Mouse (Mus musculus) embryonic facial prominence, embryonic 15.5 days (tissue): Measurements from ENCODE around the gene Gm49510. TPM values are rescaled to one million over a fixed set of nuclear protein-coding genes. Genes with fewer than 3 reads are reported as not detected.

Experiments
- ATAC-seq: fragments of 200-750 bp; cut with Nextera tagmentation; 2 replicates; pipeline ENCODE4 v1.8.0; 2017; ENCODE audit warnings: low read depth, moderate TSS enrichment; ENCODE audit not compliant: insufficient number of reproducible peaks, low FRiP score, low TSS enrichment
- H3K27ac ChIP-seq: fragments of 300-500 bp; sonication (generic); replicated peaks from 2 replicates; pipeline ENCODE4 v1.5.1; 2015; ENCODE audit warnings: mild to moderate bottlenecking, inconsistent platforms
- H3K27me3 ChIP-seq: fragments of 300-500 bp; sonication (generic); 2 replicates; pipeline ENCODE4 v1.6.1; 2015; ENCODE audit warnings: inconsistent platforms
- H3K36me3 ChIP-seq: fragments of 300-500 bp; sonication (generic); 2 replicates; pipeline ENCODE4 v1.6.1; 2015; ENCODE audit warnings: mild to moderate bottlenecking, inconsistent platforms
- H3K4me1 ChIP-seq: fragments of 300-500 bp; sonication (generic); 2 replicates; pipeline ENCODE4 v1.6.1; 2015; ENCODE audit warnings: inconsistent platforms
- H3K4me2 ChIP-seq: fragments of 300-500 bp; sonication (generic); replicated peaks from 2 replicates; pipeline ENCODE4 v1.6.1; 2015; ENCODE audit warnings: mild to moderate bottlenecking, inconsistent platforms
- H3K4me3 ChIP-seq: fragments of 300-500 bp; sonication (generic); replicated peaks from 2 replicates; pipeline ENCODE4 v1.5.1; 2015; ENCODE audit warnings: mild to moderate bottlenecking, inconsistent platforms
- H3K9ac ChIP-seq: fragments of 300-500 bp; sonication (generic); 2 replicates; pipeline ENCODE4 v1.6.1; 2015; ENCODE audit warnings: inconsistent platforms
- H3K9me3 ChIP-seq: fragments of 300-500 bp; sonication (generic); replicated peaks from 2 replicates; pipeline ENCODE4 v1.6.1; 2016; ENCODE audit warnings: inconsistent platforms
- WGBS: fragments of 180-500 bp; shearing (Covaris S2); methylation state at CpG from one replicate; pipeline ENCODE4 v1.1.7; 2015; 5-methylcytosine and 5-hydroxymethylcytosine counted together
- polyA plus RNA-seq: library from polyadenylated mRNA; unstranded; fragments of >200 nt; fragmentation: Nextera tagmentation; extraction: Ambion mirVana; gene quantifications from 2 replicates; pipeline ENCODE4 v1.2.1, GENCODE M21; 2015

Gm49510 gene
- polyA plus RNA-seq, 1 experiment from 2014 or later: 0.85 TPM

GRCm38 (mm10) chr15:78916052-78916826 is 16.8 kb downstream of the Gm49510 start:
- ATAC-seq: no peak
- Histone ChIP-seq H3K9me3 (no peaks in the 10 kb centered on the region), H3K36me3 (peaks cover 20% of the 10 kb centered on the region), H3K27ac (peak overlapping the region; percentile 74), H3K4me3 (peak overlapping the region; percentile 76), H3K4me1 (peaks cover 33% of the 10 kb centered on the region), H3K27me3 (no peaks in the 10 kb centered on the region), H3K4me2 (peak overlapping the region; percentile 95), H3K9ac (0 out of 2 replicates have a peak overlapping the region, but pooled peaks have one; percentile 9)
- 45% methylated on average over 12 of the region's 12 CpGs for WGBS

- Histone ChIP-seq H3K4me1 (peaks cover 34% of the 10 kb centered on the region), H3K27ac (no peak overlapping the region), H3K4me2 (no peak overlapping the region), H3K36me3 (peaks cover 12% of the 10 kb centered on the region), H3K9ac (no peak overlapping the region), H3K27me3 (no peaks in the 10 kb centered on the region), H3K4me3 (no peak overlapping the region), H3K9me3 (no peaks in the 10 kb centered on the region)
- WGBS: 86% methylated on average over 23 of the region's 23 CpGs
- no peak for ATAC-seq
These were observed 18.7 kb downstream of the Gm49510 start for GRCm38 (mm10) chr15:78918126-78918525.

GRCm38 (mm10) chr15:78919914-78920313 is 20.4 kb downstream of the Gm49510 start:
- peaks cover 37% of the 10 kb centered on the region for H3K4me1 ChIP-seq
- WGBS: 73% methylated on average over 12 of the region's 12 CpGs
- no peaks in the 10 kb centered on the region for H3K27me3 ChIP-seq
- no peak overlapping the region for H3K4me2 ChIP-seq
- H3K9me3 ChIP-seq: no peaks in the 10 kb centered on the region
- H3K36me3 ChIP-seq: peaks cover 12% of the 10 kb centered on the region
- no peak overlapping the region for H3K27ac ChIP-seq
- H3K9ac ChIP-seq: no peak overlapping the region
- no peak for ATAC-seq
- no peak overlapping the region for H3K4me3 ChIP-seq

GRCm38 (mm10) chr15:78922700-78923099 is 23.2 kb downstream of the Gm49510 start:
- WGBS: 86% methylated on average over 7 of the region's 7 CpGs

GRCm38 (mm10) chr15:78923585-78923984 is 24.1 kb downstream of the Gm49510 start:
- 37% methylated on average over 6 of the region's 6 CpGs for WGBS

More at GRCm38 (mm10) chr15:78922700-78923099, 23.2 kb downstream of the Gm49510 start:
- Histone ChIP-seq H3K4me1 (peaks cover 41% of the 10 kb centered on the region), H3K27ac (no peak overlapping the region), H3K27me3 (no peaks in the 10 kb centered on the region), H3K4me2 (no peak overlapping the region), H3K9ac (no peak overlapping the region), H3K36me3 (peaks cover 12% of the 10 kb centered on the region), H3K4me3 (no peak overlapping the region), H3K9me3 (no peaks in the 10 kb centered on the region)
- no peak for ATAC-seq

GRCm38 (mm10) chr15:78925129-78925528 is 25.7 kb downstream of the Gm49510 start:
- peaks cover 10% of the 10 kb centered on the region for H3K36me3 ChIP-seq
- peaks cover 54% of the 10 kb centered on the region for H3K4me1 ChIP-seq
- H3K4me3 ChIP-seq: no peak overlapping the region
- peak overlapping the region; percentile 98 for H3K27ac ChIP-seq
- peak overlapping the region; percentile 71; the same call in 1 of the 2 replicates for H3K4me2 ChIP-seq
- H3K9me3 ChIP-seq: no peaks in the 10 kb centered on the region
- ATAC-seq: no peak
- 36% methylated on average over 8 of the region's 8 CpGs for WGBS
- H3K27me3 ChIP-seq: no peaks in the 10 kb centered on the region
- H3K9ac ChIP-seq: no peak overlapping the region

More at GRCm38 (mm10) chr15:78923585-78923984, 24.1 kb downstream of the Gm49510 start:
- no peak for ATAC-seq
- H3K9ac ChIP-seq: no peak overlapping the region
- H3K4me2 ChIP-seq: no peak overlapping the region
- peak overlapping the region; percentile 66; the same call in 1 of the 2 replicates for H3K27ac ChIP-seq
- peaks cover 7% of the 10 kb centered on the region for H3K36me3 ChIP-seq
- H3K27me3 ChIP-seq: no peaks in the 10 kb centered on the region
- no peaks in the 10 kb centered on the region for H3K9me3 ChIP-seq
- H3K4me3 ChIP-seq: no peak overlapping the region
- H3K4me1 ChIP-seq: peaks cover 43% of the 10 kb centered on the region

- H3K9me3 ChIP-seq: no peaks in the 10 kb centered on the region
- H3K36me3 ChIP-seq: peaks cover 19% of the 10 kb centered on the region
- peak within 1 kb of the TSS; percentile 71 for H3K4me2 ChIP-seq
- H3K27ac ChIP-seq: peak within 1 kb of the TSS; percentile 98
- peak; percentile 90 for ATAC-seq
- H3K9ac ChIP-seq: peak within 1 kb of the TSS; percentile 47
- H3K4me1 ChIP-seq: peaks cover 50% of the 10 kb centered on the region
- H3K4me3 ChIP-seq: peak within 1 kb of the TSS; percentile 65
- WGBS: 3% methylated on average over 20 of the region's 20 CpGs
- H3K27me3 ChIP-seq: no peaks in the 10 kb centered on the region
These were observed 26.8 kb downstream of the Gm49510 start, which contains the start of gene Lgals1 for GRCm38 (mm10) chr15:78926021-78926919. Gene Lgals1 (plus strand): TSS chr15:78926725.

GRCm38 (mm10) chr15:78927021-78927787 is 27.7 kb downstream of the Gm49510 start:
- peaks cover 20% of the 10 kb centered on the region for H3K36me3 ChIP-seq
- ATAC-seq: no peak
- peaks cover 53% of the 10 kb centered on the region for H3K4me1 ChIP-seq
- H3K9me3 ChIP-seq: no peaks in the 10 kb centered on the region
- H3K27ac ChIP-seq: peak overlapping the region; percentile 98
- peak overlapping the region; percentile 47 for H3K9ac ChIP-seq
- 12% methylated on average over 15 of the region's 15 CpGs for WGBS
- peak overlapping the region; percentile 65 for H3K4me3 ChIP-seq
- H3K4me2 ChIP-seq: peak overlapping the region; percentile 71
- H3K27me3 ChIP-seq: no peaks in the 10 kb centered on the region

- Histone ChIP-seq H3K4me2 (peak overlapping the region; percentile 71), H3K9ac (peak overlapping the region; percentile 47), H3K4me3 (peak overlapping the region; percentile 65), H3K27me3 (no peaks in the 10 kb centered on the region), H3K4me1 (peaks cover 53% of the 10 kb centered on the region), H3K9me3 (no peaks in the 10 kb centered on the region), H3K27ac (peak overlapping the region; percentile 98), H3K36me3 (peaks cover 20% of the 10 kb centered on the region)
- peak; percentile 68 for ATAC-seq
- WGBS: under 1% methylated on average over 35 of the region's 35 CpGs
These were observed 28.5 kb downstream of the Gm49510 start for GRCm38 (mm10) chr15:78927788-78928457.

GRCm38 (mm10) chr15:78928539-78928938 is 29.1 kb downstream of the Gm49510 start:
- Histone ChIP-seq H3K36me3 (peaks cover 20% of the 10 kb centered on the region), H3K4me2 (peak overlapping the region; percentile 71), H3K4me1 (peaks cover 47% of the 10 kb centered on the region), H3K9ac (no peak overlapping the region), H3K4me3 (peak overlapping the region; percentile 65), H3K27me3 (no peaks in the 10 kb centered on the region), H3K27ac (peak overlapping the region; percentile 98), H3K9me3 (no peaks in the 10 kb centered on the region)
- ATAC-seq: no peak
- WGBS: 32% methylated on average over 8 of the region's 8 CpGs
